Mouse (Mus musculus) ovary, postnatal 10 days (tissue): ENCODE measurements around the gene Ikbke.
"Not testable (repeated sequence)": the region's sequence is repeated elsewhere in the genome, so short reads cannot be mapped to it uniquely, and the experiment has no call there.

Experiments
- DNase-seq: peaks from one replicate; pipeline ENCODE4 v3.0.0; 2022; ENCODE audit warnings: low spot score

The Ikbke gene

DNA sequence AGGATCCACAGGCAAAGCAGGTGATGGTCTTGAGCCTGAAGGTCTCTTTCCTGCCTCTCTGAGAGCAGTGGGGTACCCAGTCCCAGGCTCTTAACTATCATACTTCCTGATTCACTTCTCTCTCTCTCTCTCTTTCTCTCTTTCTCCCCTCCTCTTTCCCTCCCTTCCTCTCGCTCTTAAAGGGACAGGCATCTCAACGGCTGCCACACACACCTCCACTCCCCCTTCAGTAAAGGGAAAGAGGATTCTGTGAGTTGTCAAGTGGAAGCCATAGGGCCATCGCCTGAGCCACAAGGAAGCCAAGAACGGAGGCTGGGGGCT, at the start of gene Ikbke:
Gene Ikbke (minus strand): TSS at position 151 of the 321 bp plus-strand sequence.
- DNase-seq, result no peak

DNA sequence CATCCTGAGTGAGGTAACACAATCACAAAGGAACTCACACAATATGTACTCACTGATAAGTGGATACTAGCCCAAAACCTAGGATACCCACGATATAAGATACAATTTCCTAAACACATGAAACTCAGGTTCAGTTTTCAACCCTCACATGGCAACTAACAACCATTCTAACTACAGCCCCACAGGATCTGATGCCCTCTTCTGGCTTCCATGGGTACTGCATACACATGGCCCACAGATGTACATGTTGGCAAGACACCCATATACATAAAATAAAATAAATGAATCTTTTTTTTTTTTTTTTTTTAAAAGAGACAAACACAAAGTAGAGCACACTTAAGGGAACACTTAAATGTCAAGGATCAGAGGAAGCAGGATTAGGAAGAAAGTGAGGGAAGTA, 49.7 kb upstream of the Ikbke start:
- not testable (repeated sequence) for DNase-seq

DNA sequence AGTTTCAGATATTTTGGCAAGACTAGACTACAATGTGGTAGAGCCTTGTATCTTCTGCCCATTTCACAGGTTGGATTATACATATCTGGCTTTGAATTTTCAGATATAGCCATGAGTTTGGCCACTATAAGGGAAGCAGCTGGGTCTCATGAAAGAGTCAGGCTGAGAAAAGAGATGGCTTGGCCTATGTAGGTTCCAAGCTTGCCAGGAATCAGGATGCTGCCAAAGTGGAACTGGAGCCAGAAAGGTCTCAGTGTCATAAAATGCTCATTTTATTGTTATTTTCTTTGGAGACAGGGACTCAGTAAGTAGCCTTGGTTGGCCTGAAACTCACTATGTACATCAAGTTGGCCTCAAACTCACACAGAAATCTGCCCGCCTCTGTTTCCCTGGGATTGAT, 47.8 kb upstream of the Ikbke start:
- DNase-seq, result no peak

- DNase-seq, result no peak
Measured at GRCm38 (mm10) chr1:131324816-131325463, 45.5 kb upstream of the Ikbke start.

GRCm38 (mm10) chr1:131319598-131320330, 40.4 kb upstream of the Ikbke start:
- no peak for DNase-seq

DNA sequence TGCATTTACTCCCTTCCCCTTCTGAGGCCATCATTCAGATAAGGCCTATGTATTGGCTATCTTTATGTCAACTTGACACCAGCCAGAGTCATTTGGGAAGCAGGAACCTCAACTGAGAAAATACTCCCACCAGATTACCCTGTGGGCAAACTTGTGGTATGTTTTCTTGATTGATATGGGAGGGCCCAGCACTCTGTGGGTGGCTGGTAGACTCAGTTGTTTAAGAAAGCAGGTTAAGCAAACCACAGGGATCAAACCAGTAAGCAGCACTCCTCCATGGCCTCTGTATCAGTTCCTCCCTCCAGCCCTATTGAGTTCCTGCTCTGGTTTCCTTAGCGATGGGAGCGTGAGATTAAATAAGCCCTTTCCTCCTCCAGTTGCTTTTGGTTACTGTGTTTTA, 39.0 kb upstream of the Ikbke start:
- DNase-seq, result no peak

DNA sequence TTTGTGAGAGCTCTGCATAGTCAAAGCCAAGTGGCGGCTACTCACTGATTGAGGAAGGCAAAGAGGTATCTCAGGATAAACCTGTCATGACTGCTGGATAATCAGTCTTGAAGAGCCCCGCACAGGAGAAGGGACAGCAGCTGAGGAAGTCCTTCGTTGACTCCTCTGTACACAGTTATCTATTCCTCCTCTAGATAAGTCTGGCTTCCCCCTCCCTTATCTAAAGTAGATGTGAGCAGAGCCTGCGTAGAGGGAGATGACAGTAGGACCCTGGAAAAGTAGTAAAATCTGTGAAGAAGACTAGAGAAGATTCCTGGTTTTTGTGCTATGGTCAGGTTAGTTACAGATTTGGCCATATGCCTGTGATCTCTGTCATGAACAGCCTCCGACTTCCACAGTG, 38.2 kb upstream of the Ikbke start:
- no peak for DNase-seq

DNA sequence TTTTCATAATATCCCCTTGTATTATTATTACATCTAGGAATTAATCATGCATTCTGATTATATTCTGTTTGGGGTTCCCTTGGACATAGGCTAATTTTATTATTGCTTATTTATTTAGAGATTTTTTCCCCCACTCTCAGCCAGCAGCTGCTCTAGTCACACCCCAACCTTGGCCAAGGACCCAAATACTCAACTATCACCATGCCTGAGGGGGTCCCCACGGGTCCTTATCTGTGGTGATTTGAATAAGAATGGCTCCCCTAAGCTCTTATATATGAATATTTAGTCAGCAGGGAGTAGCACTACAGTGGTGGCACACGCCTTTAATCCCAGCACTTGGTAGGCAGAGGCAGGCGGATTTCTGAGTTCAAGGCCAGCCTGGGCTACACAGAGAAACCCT, 31.9 kb upstream of the Ikbke start:
- no peak for DNase-seq

GRCm38 (mm10) chr1:131310237-131310818, 30.9 kb upstream of the Ikbke start:
- DNase-seq, result no peak

DNA sequence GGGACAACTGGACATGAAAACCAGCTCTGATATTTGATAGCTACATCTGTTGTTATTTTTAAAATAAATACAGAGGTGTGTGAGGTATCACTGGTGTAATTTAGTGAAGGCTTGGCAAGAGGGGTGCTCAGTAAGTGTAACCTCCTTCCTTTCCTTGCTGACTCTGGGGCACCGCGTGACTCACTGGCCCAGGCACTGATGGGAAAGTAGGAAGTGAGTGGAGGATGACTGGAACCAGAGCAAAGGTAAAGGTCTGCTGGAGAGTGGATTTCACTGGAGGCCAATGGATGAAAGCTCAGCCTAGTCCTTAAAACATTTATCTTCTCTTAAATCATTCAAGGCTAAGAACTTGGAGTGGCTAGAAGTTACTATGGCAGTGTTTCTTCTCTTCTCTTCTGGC, 21.3 kb upstream of the Ikbke start:
- DNase-seq, result no peak

- DNase-seq, result no peak
Measured at GRCm38 (mm10) chr1:131299788-131300187, 20.4 kb upstream of the Ikbke start.

GRCm38 (mm10) chr1:131299240-131299639, 19.8 kb upstream of the Ikbke start:
- no peak for DNase-seq

DNA sequence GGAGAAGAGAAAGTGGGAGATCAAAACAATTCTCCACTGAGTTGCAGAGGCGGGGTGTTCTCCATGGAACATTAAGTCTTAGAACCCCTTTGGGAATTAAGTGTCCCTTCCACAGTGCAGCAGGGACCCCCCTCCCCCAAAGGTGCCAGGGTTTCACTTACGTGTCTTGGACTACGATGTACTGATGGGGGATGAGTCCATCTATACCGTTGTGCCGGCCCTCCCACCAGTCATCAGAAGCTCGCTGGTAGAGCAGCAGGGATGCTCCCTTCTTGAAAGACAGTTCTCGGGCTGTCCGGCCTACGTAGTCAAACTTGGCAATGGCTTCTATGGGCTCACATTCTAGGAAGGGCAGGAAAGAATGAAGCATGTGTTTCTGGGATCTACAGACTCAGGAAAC, 18.8 kb upstream of the Ikbke start:
- DNase-seq, result no peak

GRCm38 (mm10) chr1:131296726-131297125, 17.3 kb upstream of the Ikbke start:
- DNase-seq, result no peak

DNA sequence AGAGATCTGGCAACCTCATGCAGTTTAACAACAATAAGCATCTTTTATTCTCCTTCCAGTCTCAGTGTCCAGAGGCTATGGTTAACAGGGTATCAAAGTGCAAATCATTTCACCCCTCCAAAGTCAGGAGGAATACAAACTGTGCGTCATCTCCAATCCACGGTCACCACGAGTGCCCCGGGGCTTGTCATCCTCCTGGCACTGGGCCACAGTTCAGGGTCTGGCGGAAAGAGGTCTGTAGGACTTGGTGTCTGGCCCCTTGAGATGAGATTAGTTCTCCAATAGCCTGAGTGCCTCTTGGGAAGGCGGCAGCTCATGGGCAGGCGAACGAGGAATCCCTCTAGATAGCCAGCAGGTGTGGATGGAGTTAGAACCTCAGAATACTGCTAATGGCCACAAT, 15.8 kb upstream of the Ikbke start:
- DNase-seq, result no peak

GRCm38 (mm10) chr1:131293922-131294250, 14.5 kb upstream of the Ikbke start:
- DNase-seq, result no peak

DNA sequence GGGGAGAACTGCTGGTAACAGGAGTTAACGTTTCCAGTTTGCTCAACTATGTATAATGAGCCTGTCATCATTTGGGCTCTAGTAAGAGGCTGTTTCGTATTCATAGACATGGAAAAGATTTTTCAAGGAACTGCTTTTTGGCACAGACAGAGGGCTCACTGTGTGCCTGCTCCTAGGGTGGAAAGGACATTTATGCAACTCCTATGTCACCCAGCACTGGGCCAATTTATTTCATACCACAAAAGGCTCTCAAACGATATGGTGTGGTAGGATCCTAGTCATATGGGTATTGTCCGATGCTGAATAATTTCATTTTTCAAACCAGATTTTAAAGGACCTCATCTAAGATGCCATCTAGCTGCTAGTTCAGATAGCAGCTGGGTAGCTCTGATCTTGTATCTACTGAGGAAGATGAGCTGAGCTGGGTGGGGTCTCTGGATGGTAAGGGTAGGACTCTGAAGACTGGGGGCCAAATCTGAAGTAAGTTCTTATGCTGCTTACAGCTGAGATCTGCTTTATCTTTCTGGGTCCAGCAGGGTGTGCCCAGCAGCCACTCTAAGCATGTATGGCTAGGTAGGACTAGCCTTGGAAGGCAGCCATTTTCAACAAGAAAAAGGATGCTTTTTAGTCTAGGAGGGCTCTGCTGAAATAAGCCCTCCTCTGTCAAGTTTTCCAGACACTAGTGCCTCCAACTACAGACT, 14.0 kb upstream of the Ikbke start:
- no peak for DNase-seq

GRCm38 (mm10) chr1:131290648-131291047, 11.2 kb upstream of the Ikbke start:
- no peak for DNase-seq

DNA sequence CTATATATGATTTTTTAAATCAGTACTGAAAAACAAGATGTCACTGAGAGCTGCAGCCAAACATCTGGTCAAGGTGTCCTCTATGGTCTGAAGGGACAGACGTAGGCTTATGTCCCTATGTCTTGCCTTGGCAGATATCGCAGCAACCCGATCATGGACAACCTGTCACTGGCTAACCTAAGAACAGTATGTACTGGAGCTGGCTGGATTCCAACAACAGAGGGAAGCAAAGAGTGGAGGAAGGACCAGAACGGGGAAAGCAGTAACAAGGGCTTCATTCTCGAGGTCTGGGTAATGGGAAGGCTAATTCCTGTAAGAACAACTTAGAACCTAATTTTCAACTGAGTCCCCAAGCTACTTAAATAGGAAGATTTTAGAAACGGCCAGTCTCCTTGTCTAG, 9.5 kb upstream of the Ikbke start:
- DNase-seq, result no peak

GRCm38 (mm10) chr1:131287267-131287666, 7.9 kb upstream of the Ikbke start:
- DNase-seq, result no peak

GRCm38 (mm10) chr1:131286803-131287202, 7.4 kb upstream of the Ikbke start:
- DNase-seq, result no peak

GRCm38 (mm10) chr1:131284616-131285015, 5.2 kb upstream of the Ikbke start:
- DNase-seq, result no peak

GRCm38 (mm10) chr1:131284167-131284566, 4.8 kb upstream of the Ikbke start:
- no peak for DNase-seq
